Comparison of ENCODE assay signal across 8 mouse cellular contexts in the genomic region with DNA sequence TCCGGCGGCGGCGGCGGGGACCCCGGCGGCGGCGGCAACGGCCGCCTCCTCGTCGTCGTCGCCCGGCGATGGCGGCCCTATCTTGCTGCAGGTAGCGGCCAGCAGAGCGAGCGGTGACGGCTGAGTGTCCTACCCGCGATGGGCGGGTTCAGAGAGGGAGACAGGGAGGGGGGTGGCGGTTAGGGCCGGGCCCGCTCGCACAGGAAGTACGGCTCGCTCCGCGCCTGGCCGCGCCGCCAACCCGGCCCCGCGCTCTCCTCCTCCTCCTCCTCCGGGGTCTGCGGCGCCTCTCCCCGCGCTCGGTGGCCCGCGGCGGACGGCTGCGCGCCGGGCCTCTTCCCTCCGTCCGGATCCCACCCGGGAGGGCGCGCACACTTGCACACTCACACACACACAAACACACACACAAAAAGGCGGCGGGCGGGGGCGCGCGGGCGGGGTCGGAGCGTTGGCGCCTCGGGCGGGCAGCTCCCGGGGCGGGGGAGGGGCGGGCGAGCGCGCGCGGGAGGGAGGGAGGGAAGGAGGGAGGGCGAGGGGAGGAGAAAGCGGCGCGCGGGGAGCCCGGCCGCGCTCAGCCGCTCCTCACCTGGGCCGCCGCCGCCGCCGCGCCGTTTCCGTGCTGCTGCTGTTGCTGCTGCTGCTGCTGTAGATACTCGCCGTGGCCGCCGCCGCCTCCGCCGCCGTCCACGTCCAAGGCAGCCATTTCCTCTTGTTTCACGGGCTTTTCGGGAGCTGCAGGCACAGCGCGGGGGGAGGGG. TPM values are rescaled to one million over a fixed set of nuclear protein-coding genes. Genes with fewer than 3 reads are reported as not detected.
DNase-seq lines count a peak whose midpoint lies in the region; ATAC-seq lines count a peak whose summit lies in the region.

No protein-coding gene starts in this region.

- H3K4me1 ChIP-seq in hindbrain, embryonic 15.5 days (replicated peaks): peaks cover 30% of the 10 kb centered on the region

- H3K4me3 ChIP-seq in hindbrain, embryonic 15.5 days: peak overlapping the region; percentile 100

- H3K27me3 ChIP-seq in hindbrain, embryonic 15.5 days: no peaks in the 10 kb centered on the region

- peak overlapping the region; percentile 100 for H3K27ac ChIP-seq in hindbrain, embryonic 15.5 days (replicated peaks)

- peak overlapping the region; percentile 57 for H3K4me2 ChIP-seq in hindbrain, embryonic 15.5 days

- H3K9ac ChIP-seq in hindbrain, embryonic 15.5 days: peak overlapping the region; percentile 100

- peak; percentile 91 for DNase-seq in T-cell, adult 2 months (ENCODE audit: low spot score)
- peak; percentile 92 to 95 for DNase-seq in cerebellum, postnatal 25 days
- DNase-seq in frontal cortex, postnatal 36 days (ENCODE audit: low spot score in 2 of 2): peak; percentile 77 to 79
- peak; percentile 63 to 84 for DNase-seq in left cerebral cortex, adult 18-20 months (ENCODE audit: low spot score in 2 of 2)
- peak; percentile 91 to 95 for DNase-seq in lung, postnatal 4 days
- DNase-seq in retina, postnatal 7 days (ENCODE audit: low read depth, low spot score): peak; percentile 78
- peak; percentile 82 to 83 for DNase-seq in urinary bladder, adult 18-20 months (ENCODE audit: low spot score in 2 of 2)

- no peaks in the 10 kb centered on the region for H3K36me3 ChIP-seq in hindbrain, embryonic 15.5 days

- ATAC-seq in hindbrain, embryonic 15.5 days (ENCODE audit: low FRiP score, low read depth): peak; percentile 77

- no peaks in the 10 kb centered on the region for H3K9me3 ChIP-seq in hindbrain, embryonic 15.5 days

- under 1% methylated on average over 32 of the region's 107 CpGs for WGBS in hindbrain, embryonic 15.5 days

RNA-seq across cellular contexts. Expression of gene Sp3, which starts 1.2 kb away (rescaled TPM):
- 33.3 and 36.1 TPM in 2 replicates for polyA plus RNA-seq in hindbrain, embryonic 15.5 days (2015; fragmentation: Nextera tagmentation; extraction: Ambion mirVana)
- total RNA-seq in left cerebral cortex, adult 18-20 months (2021): 10 to 100 TPM; 50.6 to 56.8 TPM

RNA-seq across cellular contexts. Expression of gene Gm11084, which starts 7.4 kb away (rescaled TPM):
- polyA plus RNA-seq in hindbrain, embryonic 15.5 days (2015; fragmentation: Nextera tagmentation; extraction: Ambion mirVana): not detected in 2 replicates
- not detected for total RNA-seq in left cerebral cortex, adult 18-20 months (2021)

Comparison
In these comparisons a context has a peak if more than half of its experiments do, and no peak if none do; other contexts are left out.
1. Peak in every context shown above with its lines: DNase-seq, ATAC-seq, H3K4me3 ChIP-seq and H3K27ac ChIP-seq.